Mouse (Mus musculus) CH12.LX (cell line): ENCODE measurements at regions not wholly inside any gene's neighbourhood (a gene's known extent, or its start where the extent isn't known, plus 50 kb on each side); places are given as distances from the start of the nearest gene placed in this dataset.

ENCODE experiments used
- BHLHE40 ChIP-seq: IDR thresholded peaks from 2 replicates; pipeline ENCODE4 v1.6.1; 2011; ENCODE audit warnings: mild to moderate bottlenecking, low read depth, low read length, improper control_type of control experiment
- CHD1 ChIP-seq: IDR thresholded peaks from 2 replicates; pipeline ENCODE4 v1.6.1; 2012; ENCODE audit warnings: low read depth, low read length, improper control_type of control experiment, inconsistent platforms
- CTCF ChIP-seq, 2 experiments: IDR thresholded peaks in 1 of 2; conservative IDR thresholded peaks in 1 of 2; 2 replicates each; pipeline ENCODE4 v1.5.1; 2011 to 2012; ENCODE audit warnings: low read depth in 2 of 2, low read length in 2 of 2, improper control_type of control experiment in 1 of 2, inconsistent platforms in 1 of 2, mild to moderate bottlenecking in 1 of 2, moderate library complexity in 1 of 2
- EP300 ChIP-seq: IDR thresholded peaks from 2 replicates; pipeline ENCODE4 v1.6.1; 2011; ENCODE audit warnings: low read length, improper control_type of control experiment
- ETS1 ChIP-seq: conservative IDR thresholded peaks from 2 replicates; pipeline ENCODE4 v1.6.1; 2012; ENCODE audit warnings: low read depth, mild to moderate bottlenecking, inconsistent platforms, low read length, improper control_type of control experiment, moderate library complexity
- HCFC1 ChIP-seq: IDR thresholded peaks from 2 replicates; pipeline ENCODE4 v1.6.1; 2012; ENCODE audit warnings: low read depth, mild to moderate bottlenecking, inconsistent platforms, low read length, improper control_type of control experiment
- KAT2A ChIP-seq: IDR thresholded peaks from 2 replicates; pipeline ENCODE4 v1.6.1; 2012; ENCODE audit warnings: low read length, improper control_type of control experiment, inconsistent platforms; ENCODE audit not compliant: insufficient replicate concordance
- NELFE ChIP-seq: IDR thresholded peaks from 2 replicates; pipeline ENCODE4 v1.6.1; 2011; ENCODE audit warnings: low read depth, low read length, improper control_type of control experiment
- POLR2A ChIP-seq: IDR thresholded peaks from 2 replicates; pipeline ENCODE4 v1.6.1; 2011; ENCODE audit warnings: low read depth, mild to moderate bottlenecking, improper control_type of control experiment, low read length
- USF1 ChIP-seq: IDR thresholded peaks from 2 replicates; pipeline ENCODE4 v1.6.1; 2014; ENCODE audit warnings: low read depth, mild to moderate bottlenecking, inconsistent platforms, low read length, improper control_type of control experiment
- USF2 ChIP-seq: conservative IDR thresholded peaks from 2 replicates; pipeline ENCODE4 v1.6.1; 2011; ENCODE audit warnings: low read depth, low read length, improper control_type of control experiment

DNA sequence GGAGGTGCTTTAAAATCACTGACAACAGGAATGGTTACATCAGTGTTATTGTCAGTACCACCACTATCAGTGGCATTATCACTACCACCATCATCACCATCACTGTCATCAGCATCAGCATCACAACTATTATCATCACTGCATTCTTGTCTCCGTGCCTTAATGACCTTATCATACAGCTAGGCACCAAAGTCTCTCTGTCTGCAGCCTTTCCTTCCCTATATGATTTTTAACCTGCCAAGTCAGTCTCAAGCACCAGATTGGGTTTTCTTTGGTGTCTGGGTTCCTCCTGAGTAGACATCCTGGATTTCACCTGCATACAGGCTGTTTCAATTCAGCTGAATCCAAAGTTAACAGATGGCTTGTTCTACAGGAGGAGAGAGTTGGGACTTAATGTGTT is 78.9 kb upstream of the Api5 start:
- TF ChIP-seq POLR2A (no peak), USF2 (no peak), EP300 (no peak), CTCF (conservative IDR thresholded peaks at IDR 0.05 in 1 of 2, IDR thresholded peaks at IDR 0.05 in 1 of 2; ENCODE audit: low read depth in 2 of 2, low read length in 2 of 2) (no peak), ETS1 (no peak), NELFE (no peak), KAT2A (no peak), CHD1 (no peak), USF1 (no peak), BHLHE40 (no peak), HCFC1 (no peak)
